Mouse (Mus musculus): ENCODE measurements around the gene Ddx5. TPM values are rescaled to one million over a fixed set of nuclear protein-coding genes. Genes with fewer than 3 reads are reported as not detected.
"Not testable (repeated sequence)": the region's sequence is repeated elsewhere in the genome, so short reads cannot be mapped to it uniquely, and the experiment has no call there.

The Ddx5 gene
- total RNA-seq, 2 experiments from 2014 or later: 828 to 881 TPM

DNA sequence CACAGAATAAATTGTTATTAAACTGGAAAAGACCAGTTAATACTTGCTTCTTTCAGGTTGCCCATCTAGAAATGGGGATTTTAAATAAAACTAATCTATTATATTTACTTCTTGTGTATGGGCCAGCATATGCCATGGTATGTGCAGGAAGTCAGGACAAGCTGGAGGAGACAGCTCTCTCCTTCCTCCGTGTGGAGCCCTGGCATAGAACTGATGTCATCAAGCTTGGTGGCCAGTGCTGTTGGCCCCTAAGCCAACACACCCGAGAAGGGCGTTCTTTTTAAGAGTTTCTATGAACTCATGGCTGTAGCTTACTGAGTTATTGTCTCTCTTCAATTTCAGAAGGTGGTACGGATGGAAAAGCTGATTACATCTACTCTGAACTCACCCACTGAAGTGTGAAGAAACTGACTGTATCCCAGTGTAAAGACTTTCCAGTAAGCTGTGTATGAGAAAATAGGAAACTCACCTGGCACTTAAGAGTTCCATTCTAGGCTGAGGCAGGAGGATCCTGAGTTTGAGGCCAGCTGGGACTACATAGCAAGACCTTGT is 22.3 kb downstream of the Ddx5 start:
- DNase-seq (ENCODE audit: low spot score in 2 of 2): no peak

DNA sequence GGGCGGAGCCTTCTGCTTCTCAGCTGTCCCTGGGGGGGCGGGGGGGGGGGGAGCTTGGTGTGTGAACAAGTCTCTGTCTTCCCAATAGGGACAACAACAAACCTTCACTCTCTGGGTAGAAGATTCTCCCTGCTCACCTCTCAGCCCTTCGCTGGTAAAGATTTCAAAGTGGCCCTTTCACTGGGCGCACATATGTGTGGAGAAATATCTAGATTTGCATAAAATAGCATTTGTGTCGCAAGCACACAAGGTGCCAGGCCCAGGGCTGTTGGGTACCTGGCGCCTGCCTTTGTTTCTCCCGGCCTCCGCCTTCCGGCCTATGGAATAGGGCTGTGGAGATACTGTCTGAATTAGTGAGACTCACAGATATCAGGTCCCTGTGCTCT is 26.2 kb downstream of the Ddx5 start:
- DNase-seq (ENCODE audit: low spot score in 2 of 2): no peak

DNA sequence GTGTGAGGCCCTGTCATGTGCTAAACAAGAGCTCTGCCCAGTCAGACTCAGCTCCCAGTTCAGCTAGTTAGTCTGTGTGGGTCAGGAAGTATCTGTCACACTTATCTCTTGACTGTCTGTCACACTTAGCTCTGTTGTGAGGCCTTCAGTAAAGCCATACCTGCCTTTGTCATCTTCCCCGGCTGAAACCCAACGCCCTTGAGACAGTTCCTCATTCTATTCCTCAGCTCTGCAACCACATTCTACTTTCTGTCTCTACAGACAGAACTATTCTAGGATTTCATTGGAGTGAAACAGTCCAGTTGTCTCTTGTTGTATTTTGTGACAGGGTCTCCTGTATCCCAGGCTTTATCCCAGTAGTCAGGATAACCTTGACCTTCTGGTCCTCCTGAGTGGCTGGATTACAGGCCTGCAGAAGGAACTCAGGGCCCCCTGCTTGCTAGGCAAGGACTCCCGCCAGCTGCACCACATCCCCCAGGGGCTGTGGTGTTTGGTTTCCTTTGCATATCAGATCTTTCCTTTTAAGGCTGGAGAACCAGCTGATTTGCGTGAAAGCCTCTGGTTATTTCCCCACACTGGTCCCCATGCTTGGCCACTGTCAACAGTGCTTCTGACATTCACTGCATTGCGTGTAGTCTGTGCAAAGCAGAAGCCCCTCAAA is 26.7 kb downstream of the Ddx5 start:
- DNase-seq (ENCODE audit: low spot score in 2 of 2): no peak

DNA sequence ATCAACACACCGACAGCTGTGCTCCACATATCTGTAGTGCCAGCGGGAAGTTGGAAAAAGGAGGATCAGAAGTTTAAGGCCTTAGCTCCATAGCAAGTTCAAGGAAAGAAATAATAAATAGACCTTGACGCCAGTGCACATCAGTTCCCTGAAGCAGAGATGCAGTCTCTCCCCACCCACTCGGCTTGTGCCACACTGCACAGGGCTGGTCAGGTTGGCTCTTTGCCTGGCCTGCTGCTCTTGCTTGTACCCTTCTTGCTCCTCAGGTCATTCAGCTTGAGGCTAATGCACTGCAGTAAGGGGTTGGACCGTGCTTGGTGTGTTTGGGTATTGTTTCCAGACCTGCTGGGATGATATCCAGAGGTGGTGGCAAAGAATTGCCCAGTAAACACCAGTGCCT is 28.5 kb downstream of the Ddx5 start:
- DNase-seq (ENCODE audit: low spot score in 2 of 2): no peak

GRCm38 (mm10) chr11:106759028-106759427 is 30.0 kb downstream of the Ddx5 start:
- no peak for DNase-seq (ENCODE audit: low spot score in 2 of 2)

DNA sequence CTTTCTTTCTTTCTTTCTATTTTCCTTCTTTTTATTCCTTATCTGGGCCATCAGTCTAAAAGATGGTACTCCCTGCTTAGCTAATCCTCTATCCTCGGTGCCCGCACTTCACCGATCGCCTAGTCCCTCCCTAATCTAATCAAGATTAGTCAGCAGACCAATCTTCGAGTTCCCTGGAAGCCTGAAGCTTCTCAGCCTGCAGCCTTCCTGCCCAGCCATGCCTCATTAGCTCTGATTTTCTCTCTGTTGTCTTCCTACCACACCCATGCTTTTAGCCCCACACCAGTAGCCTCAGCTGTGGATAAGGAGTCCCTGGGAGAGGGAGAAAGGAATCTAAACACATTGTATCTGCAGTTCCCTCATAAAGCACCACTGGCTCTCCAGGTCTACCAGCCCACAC is 33.4 kb downstream of the Ddx5 start:
- DNase-seq (ENCODE audit: low spot score in 2 of 2): no peak

DNA sequence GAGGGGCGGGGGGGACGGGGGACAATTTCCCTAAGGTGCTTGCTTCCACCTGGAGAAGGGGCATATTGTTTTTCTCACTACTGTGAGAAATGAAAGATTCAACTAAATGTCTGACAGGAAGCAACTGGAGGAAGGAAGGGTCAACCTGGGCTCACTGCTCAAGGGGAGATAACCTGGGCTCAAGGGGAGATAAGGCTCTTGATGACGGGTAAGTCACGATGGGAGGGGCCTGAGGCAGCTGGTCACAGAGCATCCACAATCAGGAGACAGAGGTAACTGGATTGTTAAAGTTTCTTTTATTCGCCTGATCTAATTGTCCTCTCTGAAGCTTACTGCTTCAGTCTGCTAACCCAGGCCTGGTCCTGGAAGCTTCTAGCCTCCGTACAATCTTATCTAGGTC is 35.7 kb downstream of the Ddx5 start:
- no peak for DNase-seq (ENCODE audit: low spot score in 2 of 2)

GRCm38 (mm10) chr11:106752103-106752502 is 36.9 kb downstream of the Ddx5 start:
- DNase-seq (ENCODE audit: low spot score in 2 of 2): no peak

DNA sequence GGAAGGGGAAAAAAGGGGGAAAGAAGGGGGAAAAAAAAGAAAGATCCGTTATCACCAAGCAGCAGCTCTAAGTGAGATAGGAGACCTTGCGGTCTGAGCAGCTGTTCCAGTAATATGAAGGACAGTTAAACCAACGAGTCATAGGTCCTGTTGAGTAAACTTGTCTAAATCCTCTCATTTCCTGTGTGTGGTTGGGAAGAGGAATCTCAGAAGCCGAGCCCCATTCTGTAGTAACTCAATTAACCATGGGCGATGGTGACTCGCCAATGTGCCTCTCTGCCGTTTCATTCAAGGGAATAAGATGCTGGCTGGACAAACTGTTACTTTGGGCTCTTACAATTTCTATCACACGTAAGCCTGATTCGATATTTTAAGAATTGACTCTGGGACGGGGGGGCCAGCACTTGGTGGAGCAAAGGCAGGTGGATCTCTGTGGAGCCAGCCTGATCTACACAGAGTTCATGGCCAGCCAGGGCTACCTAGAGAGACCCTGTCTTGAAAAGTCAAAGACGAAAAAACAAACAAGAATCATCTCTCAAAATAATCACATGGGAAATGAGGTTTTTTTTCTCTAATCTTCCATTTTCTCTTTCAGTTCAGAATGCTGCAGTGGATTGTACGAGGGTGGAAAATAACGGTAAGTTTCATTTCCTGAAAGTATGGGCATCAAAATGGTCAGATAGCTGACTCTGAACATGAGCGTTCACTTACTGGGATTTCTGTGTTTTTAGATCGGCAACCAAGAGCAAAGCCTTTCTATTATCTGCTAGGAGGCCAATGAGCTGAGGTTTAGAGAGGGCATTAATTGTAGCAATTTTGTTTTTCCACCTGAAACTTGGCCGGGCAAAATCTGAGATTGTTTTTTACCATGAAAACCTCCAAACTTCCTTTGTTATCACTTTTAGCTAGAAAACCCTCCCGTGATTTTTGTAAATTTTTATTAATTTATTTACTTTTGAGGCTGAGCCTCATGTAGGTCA is 37.7 kb downstream of the Ddx5 start, which contains the start of gene Milr1:
TSS of gene Milr1 (plus strand) at position 188 of the 980 bp plus-strand sequence.
- DNase-seq (ENCODE audit: low spot score in 2 of 2): no peak

GRCm38 (mm10) chr11:106750121-106750751 is 38.7 kb downstream of the Ddx5 start, which contains the start of gene Pecam1:
TSS of gene Pecam1 (minus strand) at chr11:106750628.
- DNase-seq (ENCODE audit: low spot score in 2 of 2): no peak

DNA sequence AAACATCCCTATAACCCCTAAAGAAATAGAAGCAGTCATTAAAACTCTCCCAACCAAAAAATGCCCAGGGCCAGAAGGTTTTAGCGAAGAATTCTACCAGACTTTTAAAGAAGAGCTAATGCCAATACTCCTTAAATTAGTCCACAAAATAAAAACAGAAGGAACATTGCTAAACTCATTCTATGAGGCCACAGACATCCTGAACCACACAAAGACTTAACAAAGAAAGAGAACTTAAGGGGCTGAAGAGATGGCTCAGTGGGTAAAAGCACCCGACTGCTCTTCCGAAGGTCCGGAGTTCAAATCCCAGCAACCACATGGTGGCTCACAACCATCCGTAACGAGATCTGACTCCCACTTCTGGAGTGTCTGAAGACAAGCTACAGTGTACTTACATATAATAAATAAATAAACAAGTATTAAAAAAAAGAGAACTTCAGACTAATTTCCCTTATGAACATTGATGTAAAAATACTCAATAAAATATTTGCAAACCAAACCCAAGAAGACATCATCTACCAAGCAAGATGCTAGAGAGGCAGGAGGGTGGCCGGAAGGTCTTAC is 39.3 kb downstream of the Ddx5 start:
- not testable (repeated sequence) for DNase-seq (ENCODE audit: low spot score in 2 of 2)

DNA sequence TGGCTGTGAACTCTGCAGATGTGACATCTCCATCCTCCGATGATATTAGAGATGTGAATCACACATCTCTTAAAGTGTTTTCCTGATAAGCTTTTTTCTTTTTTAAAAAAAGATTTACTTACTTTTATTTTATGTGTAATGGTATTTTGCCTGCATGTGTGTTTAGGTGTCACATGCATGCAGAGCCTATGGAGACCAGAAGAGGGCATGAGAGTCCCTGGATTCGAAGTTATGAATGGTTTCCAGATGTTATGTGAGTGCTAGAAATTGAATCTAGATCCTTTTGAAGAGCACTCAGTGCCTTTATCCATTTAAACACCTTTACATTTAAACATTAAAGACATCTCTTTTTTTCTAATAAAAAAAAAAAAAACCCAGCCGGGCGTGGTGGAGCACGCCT is 44.0 kb downstream of the Ddx5 start:
- DNase-seq (ENCODE audit: low spot score in 2 of 2): no peak

DNA sequence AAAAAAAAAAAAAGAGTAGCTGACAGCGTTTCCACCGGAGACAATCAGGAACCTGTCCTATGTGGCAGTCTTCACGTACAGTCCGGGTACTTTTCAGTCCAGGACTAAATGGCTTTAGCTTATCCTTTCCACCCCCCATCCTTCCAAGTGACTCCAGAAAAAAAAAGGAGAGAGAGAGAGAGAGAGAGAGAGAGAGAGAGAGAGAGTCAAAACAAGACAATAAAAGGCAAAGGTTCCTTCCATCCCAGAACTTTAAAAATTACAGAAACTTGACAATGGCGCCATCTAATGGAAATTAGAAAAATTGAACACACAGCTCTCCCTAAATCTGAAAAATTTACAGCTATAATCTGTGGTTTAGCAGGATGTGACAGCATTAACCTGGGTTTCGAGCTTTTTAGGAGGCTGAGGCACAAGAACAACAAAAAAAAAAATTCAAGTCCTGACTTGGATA is 46.6 kb downstream of the Ddx5 start:
- no peak for DNase-seq (ENCODE audit: low spot score in 2 of 2)

DNA sequence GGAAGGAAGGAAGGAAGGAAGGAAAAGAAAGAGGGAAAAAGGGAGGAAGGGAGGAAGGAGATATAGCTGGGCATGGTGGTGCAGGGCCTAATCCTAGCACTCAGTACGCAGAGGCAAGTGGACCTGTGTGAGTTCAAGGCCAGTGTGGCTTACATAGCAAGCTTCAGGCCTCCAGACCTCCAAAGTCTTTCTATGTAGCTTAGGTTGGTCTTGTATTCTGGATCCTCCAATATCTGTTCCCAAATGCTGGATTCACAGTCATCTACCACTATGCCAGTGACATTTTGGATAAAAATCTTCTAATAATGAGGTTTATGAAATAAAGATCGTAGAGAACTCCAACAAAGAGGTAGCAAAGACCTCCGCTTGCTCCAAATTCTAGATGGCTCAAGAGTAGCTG is 47.2 kb downstream of the Ddx5 start:
- DNase-seq (ENCODE audit: low spot score in 2 of 2): no peak

DNA sequence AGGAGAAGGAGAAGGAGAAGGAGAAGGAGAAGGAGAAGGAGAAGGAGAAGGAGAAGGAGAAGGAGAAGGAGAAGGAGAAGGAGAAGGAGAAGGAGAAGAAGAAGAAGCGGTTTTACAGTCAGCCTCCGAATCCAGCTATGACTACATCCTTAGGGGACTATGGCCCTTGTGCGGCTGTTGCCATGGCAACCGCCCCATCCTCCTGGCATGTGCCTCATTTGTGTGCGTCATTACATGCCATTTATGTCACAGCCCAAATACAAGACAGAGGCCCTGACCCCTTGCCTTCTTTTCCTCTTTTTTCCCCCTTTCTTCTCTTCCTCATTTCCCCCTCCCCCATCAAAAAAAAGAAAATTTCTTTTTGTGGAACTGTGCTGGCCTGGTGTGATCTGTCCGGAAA is 47.8 kb downstream of the Ddx5 start:
- DNase-seq (ENCODE audit: low spot score in 2 of 2): no peak

DNA sequence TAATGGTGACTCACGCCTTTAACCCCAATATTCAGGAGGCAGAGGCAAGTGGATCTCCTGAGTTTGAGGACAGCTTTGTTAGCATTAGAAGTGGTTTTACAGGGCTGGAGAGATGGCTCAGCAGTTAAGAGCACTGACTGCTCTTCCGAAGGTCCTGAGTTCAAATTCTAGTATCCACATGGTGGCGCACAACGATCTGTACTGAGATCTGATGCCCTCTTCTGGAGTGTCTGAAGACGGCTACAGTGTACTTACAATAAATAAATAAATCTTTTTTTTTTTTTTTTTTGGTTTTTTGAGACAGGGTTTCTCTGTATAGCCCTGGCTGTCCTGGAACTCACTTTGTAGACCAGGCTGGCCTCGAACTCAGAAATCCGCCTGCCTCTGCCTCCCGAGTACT is 48.3 kb downstream of the Ddx5 start:
- DNase-seq (ENCODE audit: low spot score in 2 of 2): not testable (repeated sequence)

DNA sequence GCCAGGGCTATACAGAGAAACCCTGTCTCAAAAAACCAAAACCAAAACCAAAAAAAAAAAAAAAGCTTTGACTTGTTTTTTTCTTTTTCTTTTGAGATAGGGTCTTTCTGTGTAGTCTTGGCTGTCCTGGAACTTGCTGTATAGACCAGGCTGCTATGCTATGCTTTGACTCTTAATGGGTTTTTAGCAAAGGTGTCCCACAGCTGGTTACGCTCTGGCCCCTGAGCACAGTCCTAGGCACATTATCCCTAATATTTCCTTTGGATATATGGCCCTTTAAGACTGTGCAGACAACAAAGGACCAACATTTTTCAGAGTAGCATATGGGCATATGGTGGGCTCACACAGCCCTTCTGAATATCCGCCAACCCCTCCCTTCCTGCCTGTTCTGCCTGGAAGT is 49.9 kb downstream of the Ddx5 start:
- no peak for DNase-seq (ENCODE audit: low spot score in 2 of 2)

- DNase-seq (ENCODE audit: low spot score in 2 of 2): no peak
Measured at GRCm38 (mm10) chr11:106737178-106737621, 51.8 kb downstream of the Ddx5 start.

- DNase-seq (ENCODE audit: low spot score in 2 of 2): no peak
Measured at GRCm38 (mm10) chr11:106736614-106737013, 52.4 kb downstream of the Ddx5 start.

DNA sequence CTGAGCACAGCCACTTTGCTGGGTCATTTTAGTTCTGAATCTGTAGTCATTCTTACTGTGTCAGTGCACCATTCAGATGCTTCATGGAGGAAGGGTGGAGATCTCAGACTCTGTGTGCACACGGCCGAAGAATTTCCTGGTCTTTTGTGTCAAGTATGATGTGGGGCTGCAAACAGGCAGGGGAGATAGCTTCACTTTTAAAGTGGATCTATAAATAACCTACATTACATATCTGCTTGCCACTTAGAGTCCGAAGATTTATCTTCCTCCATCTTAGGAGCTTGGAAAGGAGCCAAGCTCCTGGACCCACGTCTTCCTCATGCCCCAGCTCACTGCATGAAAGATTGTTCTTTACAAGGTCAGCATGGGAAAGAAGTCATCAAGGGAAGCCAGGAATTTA is 58.3 kb downstream of the Ddx5 start:
- DNase-seq (ENCODE audit: low spot score in 2 of 2): no peak

Measured in adrenal gland, adult 18-20 months (tissue).